Mouse (Mus musculus) A20 (cell line): ENCODE results near the gene Grifin.

Source experiments
- DNase-seq: peaks from one replicate; pipeline ENCODE4 v3.0.0-alpha.2; 2011; ENCODE audit warnings: low read depth, low spot score

Gene Grifin

DNA sequence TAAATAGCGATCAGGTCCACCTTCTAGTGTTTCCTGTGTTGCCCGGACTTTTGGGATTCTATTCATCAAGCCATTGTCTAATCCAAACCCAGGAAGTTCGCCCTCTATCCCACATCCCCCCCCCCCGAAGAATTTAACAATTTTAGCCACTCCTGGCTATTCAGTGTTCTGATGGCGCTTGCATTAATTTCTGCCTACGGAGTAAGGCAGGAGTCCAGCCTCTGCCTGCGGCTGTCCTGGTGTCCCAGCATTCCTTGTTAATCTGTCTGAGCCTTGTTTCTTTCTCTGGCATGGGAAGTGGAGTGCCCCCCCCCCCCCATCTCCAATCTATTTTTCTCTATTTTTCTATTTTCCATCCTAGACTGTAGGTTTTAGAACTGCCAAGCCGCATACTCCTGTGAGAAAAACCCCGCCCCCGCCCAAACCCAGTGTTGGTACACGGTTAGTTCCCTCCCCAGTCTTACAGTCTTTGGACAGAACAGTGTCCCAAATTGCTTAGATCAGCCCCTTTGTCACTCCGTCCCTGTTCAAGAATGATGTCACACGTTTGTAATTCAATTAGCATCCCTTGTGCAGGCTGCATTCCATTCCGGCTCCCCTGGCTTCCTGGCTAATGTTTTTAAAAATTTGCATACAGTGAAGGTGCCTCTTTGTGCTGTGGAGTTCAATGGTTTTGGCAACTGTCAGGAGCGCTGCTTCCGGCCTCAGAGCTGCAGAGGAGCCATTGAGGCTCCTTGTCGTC is 15.4 kb downstream of the Grifin start:
- peak; percentile 24 for DNase-seq

DNA sequence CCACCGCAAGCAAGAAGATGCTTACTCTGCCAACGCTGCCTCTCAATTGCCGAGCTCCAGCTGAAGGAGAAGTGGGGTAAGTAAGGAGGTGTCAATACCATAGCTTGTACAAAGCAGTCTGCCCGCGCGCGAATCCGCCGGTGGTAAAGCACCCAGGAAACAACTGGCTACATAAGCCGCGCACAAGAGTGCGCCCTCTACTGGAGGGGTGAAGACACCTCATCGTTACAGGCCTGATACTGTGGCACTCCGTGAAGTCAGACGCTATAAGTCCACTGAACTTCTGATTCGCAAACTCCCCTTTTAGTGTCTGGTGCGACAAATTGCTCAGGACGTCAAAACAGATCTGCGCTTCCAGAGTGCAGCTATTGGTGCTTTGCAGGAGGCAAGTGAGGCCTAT is 18.5 kb downstream of the Grifin start:
- DNase-seq: no peak

DNA sequence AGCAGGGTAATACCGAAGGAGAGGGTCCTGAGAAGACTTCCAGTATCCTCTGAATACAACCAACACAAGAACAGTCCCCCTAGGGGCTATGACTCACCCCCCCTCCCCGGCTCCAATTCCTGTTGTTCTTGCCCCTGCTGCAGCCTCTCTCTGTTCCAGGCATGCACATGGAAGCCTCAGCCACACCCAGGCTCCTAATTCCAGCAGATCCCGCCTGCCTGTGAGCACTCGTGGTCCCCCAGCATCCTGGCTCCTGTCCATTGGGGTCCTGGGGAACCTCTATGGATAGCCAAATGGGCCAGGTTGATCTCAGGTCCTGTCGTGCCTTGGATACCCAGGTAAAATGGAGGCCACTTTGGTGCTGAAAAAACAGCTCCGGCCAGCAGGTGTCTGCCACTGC is 19.2 kb downstream of the Grifin start:
- DNase-seq: no peak

DNA sequence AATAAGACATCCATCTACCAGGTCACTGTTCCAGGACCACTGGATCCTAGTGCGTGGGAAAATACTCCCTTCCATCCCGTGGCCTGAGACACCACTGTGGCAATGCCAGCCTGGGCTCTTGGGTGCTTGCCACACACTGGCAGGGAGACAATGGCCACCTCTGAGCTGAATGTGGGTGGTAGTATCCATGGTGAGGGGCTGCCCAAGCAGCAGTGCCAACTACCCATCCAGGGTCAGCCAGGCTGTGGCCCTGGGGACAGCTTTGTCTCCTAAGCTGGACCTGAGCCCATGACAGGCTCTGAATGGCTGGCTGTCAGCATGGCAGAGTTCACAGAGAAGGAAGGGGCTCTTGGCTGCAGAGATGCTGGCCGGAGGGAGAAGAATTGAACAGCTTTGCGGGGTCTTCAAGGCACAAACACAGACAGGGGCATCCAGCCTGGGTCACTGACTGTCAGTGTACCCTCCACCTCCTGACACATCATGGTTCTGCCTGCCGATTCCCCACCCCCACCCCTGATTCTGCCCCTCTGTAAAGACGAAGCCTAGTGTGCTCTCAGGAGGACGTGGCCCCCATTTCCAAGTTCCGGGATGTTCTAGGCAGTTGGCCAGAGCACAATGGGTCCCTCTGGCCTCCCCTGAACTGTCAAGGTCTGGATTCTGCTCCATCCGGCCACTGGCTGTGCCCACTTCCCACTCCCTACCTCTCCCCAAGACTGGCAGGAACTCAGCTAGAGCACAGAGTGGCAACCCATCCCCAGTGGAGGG is 21.9 kb downstream of the Grifin start:
- no peak for DNase-seq

DNA sequence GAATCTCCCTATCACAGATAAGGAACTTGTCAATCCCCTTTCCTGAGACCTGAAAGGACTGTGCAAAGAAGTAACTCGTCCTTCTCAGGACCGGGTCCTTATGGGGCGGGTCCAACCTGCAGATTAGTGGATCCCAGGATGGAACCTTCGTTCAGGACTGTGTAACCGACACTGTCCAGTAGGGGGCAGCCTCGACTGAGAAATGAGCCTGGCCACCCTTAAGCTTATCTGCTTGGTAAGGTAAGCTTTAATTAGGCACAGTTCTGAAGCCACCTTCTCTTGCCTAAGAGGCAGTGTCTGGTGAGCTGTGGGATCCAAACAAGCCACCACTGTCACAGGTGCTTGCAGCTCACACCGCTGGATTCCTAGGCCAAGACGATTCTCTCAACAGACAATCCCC is 24.8 kb downstream of the Grifin start:
- DNase-seq: peak; percentile 73

DNA sequence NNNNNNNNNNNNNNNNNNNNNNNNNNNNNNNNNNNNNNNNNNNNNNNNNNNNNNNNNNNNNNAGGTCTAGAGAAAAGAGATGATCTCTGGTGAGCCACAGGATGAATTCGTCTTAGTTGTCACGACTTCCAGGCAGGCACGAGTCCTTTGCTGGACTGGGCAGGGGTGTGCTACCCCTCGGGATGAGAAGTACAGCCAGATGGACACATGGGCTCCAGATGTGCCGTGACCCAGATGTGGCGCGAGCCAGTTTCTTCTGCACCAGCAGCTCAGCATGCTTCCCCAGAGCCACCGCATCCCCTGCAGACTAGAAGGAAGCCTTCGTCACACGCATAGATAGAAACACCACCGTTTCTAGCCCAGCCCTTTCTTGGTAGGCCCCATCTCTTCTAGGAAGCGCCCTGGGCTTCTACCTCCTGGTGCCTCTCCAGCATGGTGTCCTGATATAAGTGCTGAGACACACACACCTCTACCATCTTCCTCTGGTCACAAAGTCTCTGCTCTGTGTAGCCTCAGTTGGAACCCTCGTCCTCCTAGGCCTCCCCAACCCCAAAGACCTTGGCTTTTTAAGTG is 26.7 kb downstream of the Grifin start:
- no peak for DNase-seq

DNA sequence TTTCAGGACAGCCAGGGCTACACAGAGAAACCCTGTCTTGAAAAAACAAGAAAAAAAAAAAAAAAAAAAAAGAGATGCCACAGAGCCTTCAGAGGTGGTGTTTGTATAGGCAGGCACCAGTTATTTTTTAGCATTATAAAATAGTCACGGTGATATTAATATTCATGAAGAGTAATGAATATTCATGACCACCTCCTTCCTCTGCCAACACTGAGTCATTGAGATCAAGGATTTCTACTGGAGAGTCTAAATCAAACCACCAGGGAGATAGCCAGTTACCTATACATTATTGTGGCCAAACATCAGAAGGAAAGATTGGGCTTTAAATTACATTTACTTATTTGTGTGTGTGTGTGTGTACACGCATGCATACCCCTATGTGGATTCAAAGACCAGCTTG is 38.1 kb downstream of the Grifin start:
- DNase-seq: no peak

DNA sequence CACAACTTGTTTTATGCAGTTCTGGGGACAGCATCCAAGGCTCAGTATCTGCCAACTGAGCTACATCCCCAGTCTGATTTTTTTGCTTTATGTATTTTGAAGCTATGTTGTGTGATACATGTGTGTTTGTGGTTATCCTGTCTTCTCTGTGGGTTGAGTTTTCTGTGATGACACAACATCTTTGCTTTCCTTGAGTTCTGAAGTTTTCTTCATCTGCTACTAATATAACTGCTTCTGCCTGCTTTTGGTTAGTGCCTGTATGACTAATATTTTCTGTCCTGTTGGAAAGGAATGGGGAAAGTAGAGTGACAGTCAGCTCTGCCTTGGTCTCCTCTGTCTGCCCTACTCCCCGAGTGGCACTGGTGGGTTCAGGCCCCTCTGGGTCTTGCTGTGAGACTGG is 43.7 kb downstream of the Grifin start:
- DNase-seq: no peak

DNA sequence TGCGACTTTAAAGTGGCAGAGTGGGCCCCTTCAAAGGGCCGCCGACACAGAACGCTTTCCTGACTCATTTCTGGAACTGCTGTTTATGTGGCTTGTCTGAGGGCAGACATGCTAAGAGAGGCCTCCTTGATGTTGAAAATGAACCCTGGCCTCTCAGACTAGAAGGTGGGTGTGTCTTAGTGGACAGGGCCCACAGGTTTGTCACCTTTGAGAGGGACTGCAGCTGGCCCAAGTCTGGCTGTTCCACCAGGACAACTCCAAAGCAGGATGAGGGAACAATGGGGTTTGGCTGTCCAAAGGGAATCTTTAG is 47.0 kb downstream of the Grifin start:
- no peak for DNase-seq

DNA sequence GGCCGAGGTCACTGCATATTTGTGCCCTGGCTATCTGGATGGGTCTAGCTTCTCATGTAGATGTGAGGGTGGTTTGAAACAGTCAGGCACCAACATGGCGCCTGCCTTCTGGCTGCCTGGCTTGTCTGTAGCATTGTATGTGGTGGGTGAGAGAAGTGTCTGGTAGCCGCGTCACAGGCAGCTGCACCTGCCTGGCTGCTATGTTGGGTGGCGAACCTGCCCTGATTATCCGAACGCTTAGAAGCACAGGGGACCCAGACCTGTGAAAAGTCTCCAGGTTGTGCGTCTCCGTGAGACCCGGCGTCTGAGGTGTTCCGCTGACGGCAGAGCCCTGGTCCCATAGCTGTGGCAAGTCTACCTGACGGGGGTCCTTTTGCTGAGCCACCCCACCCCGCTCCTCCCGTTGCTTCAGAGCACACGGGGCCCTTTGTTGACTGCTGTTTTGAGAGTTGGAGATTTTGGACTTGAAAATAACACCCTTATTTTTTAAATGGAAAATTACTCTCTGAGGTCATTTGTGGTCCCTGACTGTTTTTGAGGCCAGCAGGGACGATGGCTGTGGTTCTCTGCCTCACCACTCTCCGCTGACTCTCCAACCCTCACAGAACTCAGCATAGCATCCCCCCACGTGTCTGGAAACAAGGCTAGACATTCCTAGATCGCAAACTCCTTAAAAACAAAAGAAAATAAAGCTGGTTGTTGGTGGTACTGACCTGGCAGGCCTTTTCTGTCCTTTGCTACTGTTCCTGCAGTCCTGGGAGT is 47.5 kb downstream of the Grifin start:
- DNase-seq: no peak

DNA sequence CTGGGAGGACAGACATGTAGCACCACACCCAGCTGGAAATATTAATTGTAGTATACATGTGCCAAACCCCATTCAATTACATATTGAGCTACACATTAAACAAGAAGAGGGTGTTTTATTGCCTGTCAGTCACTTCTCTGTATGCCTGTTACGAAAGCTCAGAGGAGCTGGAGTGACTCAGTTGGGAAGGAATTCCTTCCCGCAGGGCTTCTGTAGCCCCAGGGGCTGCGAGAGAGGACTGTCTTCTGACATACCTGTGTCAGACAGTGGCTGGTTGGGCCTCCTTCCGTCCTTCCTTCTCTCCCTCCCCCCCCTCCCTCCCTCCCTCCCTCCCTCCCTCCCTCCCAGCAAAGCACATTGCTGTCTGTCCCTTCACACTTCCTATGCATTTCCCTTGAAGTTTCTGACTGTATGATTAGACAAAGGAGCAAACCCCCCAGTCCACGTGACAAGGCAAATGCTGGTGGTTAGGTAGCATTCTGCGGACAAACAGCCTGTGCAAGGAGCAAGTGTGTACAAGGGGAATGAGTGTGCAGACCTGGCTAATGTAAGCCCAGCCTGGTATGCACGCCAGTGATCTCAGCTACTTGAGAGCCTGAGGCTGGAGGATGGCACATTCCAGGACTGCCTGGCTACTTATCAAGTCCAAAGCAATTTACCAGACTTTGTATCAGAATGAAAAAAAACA is 49.9 kb downstream of the Grifin start:
- DNase-seq: no peak

DNA sequence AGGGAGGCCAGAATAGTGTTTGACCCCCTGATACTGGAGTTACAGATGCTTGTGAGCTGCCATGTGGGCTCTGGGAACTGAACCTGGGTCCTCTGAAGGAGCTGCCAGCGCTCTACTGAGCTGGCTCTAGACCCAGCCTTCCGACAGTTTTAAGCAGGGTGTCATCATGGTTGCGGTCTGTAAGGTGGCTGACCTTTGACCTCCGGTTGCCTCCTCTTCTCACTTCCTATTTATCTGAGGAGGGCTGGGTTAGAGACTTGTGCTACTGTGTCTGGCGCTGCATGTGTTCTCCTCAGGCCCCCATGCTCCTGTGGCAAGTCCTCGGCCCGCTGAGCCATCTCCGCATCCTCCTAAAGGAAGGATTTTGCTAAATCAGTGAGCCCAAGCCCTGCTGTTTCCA is 51.0 kb downstream of the Grifin start:
- DNase-seq: peak; percentile 81
